Mouse (Mus musculus) embryonic facial prominence, embryonic 10.5 days (tissue): ENCODE measurements around the gene Flrt1. TPM values are rescaled to one million over a fixed set of nuclear protein-coding genes. Genes with fewer than 3 reads are reported as not detected.

ENCODE experiments used
- DNase-seq: peaks from one replicate; pipeline ENCODE4 v3.0.0-alpha.2; 2017; ENCODE audit warnings: low spot score
- H3K27ac ChIP-seq: fragments of 300-500 bp; sonication (generic); replicated peaks from 2 replicates; pipeline ENCODE4 v1.5.1; 2016; ENCODE audit warnings: mild to moderate bottlenecking
- H3K27me3 ChIP-seq: fragments of 300-500 bp; sonication (generic); replicated peaks from 2 replicates; pipeline ENCODE4 v1.6.1; 2016; ENCODE audit warnings: low read depth, mild to moderate bottlenecking; ENCODE audit not compliant: poor library complexity, severe bottlenecking
- H3K36me3 ChIP-seq: fragments of 300-500 bp; sonication (generic); replicated peaks from 2 replicates; pipeline ENCODE4 v1.6.1; 2016; ENCODE audit warnings: mild to moderate bottlenecking, moderate library complexity
- H3K4me1 ChIP-seq: fragments of 300-500 bp; sonication (generic); 2 replicates; pipeline ENCODE4 v1.6.1; 2016
- H3K4me3 ChIP-seq: fragments of 300-500 bp; sonication (generic); 2 replicates; pipeline ENCODE4 v1.5.1; 2016; ENCODE audit warnings: mild to moderate bottlenecking, moderate library complexity
- H3K9me3 ChIP-seq: fragments of 300-500 bp; sonication (generic); 2 replicates; pipeline ENCODE4 v1.6.1; 2016; ENCODE audit warnings: mild to moderate bottlenecking
- whole genome bisulfite sequencing: fragments of 180-500 bp; shearing (Covaris S2); methylation state at CpG from one replicate; pipeline ENCODE4 v1.1.7; 2016; 5-methylcytosine and 5-hydroxymethylcytosine counted together
- polyA plus RNA-seq: library from polyadenylated mRNA; unstranded; fragments of >200 nt; fragmentation: Nextera tagmentation; extraction: Ambion mirVana; gene quantifications from 2 replicates; pipeline ENCODE4 v1.2.1, GENCODE M21; 2016

Gene Flrt1
- polyA plus RNA-seq, 1 experiment from 2014 or later = 2.9 TPM

GRCm38 (mm10) chr19:7110875-7111274 is 5.3 kb upstream of the Flrt1 start:
- H3K4me1 ChIP-seq = peaks cover 71% of the 10 kb centered on the region
- 55% methylated on average over 6 of the region's 6 CpGs for WGBS
- H3K4me3 ChIP-seq = 0 out of 2 replicates have a peak overlapping the region, but pooled peaks have one; percentile 6
- H3K27me3 ChIP-seq = peaks cover 80% of the 10 kb centered on the region
- no peak for DNase-seq
- no peaks in the 10 kb centered on the region for H3K9me3 ChIP-seq
- H3K36me3 ChIP-seq = no peaks in the 10 kb centered on the region
- H3K27ac ChIP-seq = peak overlapping the region; percentile 45

- Histone ChIP-seq H3K9me3 (no peaks in the 10 kb centered on the region), H3K36me3 (no peaks in the 10 kb centered on the region), H3K27ac (peak overlapping the region; percentile 45; the same call in 1 of the 2 replicates), H3K4me1 (peaks cover 75% of the 10 kb centered on the region), H3K4me3 (no peak overlapping the region), H3K27me3 (peaks cover 83% of the 10 kb centered on the region)
- peak; percentile 55 for DNase-seq
- 6% methylated on average over 5 of the region's 5 CpGs for WGBS
These were observed 4.6 kb upstream of the Flrt1 start for GRCm38 (mm10) chr19:7110097-7110496.

- Histone ChIP-seq H3K4me1 (peaks cover 75% of the 10 kb centered on the region), H3K27ac (no peak overlapping the region)
These were observed 2.8 kb upstream of the Flrt1 start for GRCm38 (mm10) chr19:7108114-7108905.

GRCm38 (mm10) chr19:7107174-7107573 is 1.6 kb upstream of the Flrt1 start:
- Histone ChIP-seq H3K4me1 (peaks cover 73% of the 10 kb centered on the region), H3K9me3 (no peaks in the 10 kb centered on the region), H3K4me3 (no peak overlapping the region), H3K27ac (no peak overlapping the region), H3K27me3 (peaks cover 83% of the 10 kb centered on the region), H3K36me3 (no peaks in the 10 kb centered on the region)
- no peak for DNase-seq
- 87% methylated on average over 4 of the region's 4 CpGs for WGBS

More at GRCm38 (mm10) chr19:7108114-7108905, 2.8 kb upstream of the Flrt1 start:
- Histone ChIP-seq H3K4me3 (no peak overlapping the region), H3K9me3 (no peaks in the 10 kb centered on the region), H3K36me3 (no peaks in the 10 kb centered on the region), H3K27me3 (peaks cover 79% of the 10 kb centered on the region)
- WGBS = 56% methylated on average over 6 of the region's 6 CpGs
- DNase-seq = no peak

GRCm38 (mm10) chr19:7106566-7106965 is 1.0 kb upstream of the Flrt1 start:
- Histone ChIP-seq H3K4me1 (peaks cover 69% of the 10 kb centered on the region), H3K9me3 (no peaks in the 10 kb centered on the region), H3K4me3 (no peak overlapping the region), H3K27ac (no peak overlapping the region), H3K27me3 (peaks cover 84% of the 10 kb centered on the region), H3K36me3 (no peaks in the 10 kb centered on the region)
- 85% methylated on average over 2 of the region's 2 CpGs for WGBS
- no peak for DNase-seq

GRCm38 (mm10) chr19:7103993-7104401 is 1.5 kb downstream of the Flrt1 start:
- Histone ChIP-seq H3K4me1 (peaks cover 56% of the 10 kb centered on the region), H3K27me3 (peaks cover 70% of the 10 kb centered on the region), H3K9me3 (no peaks in the 10 kb centered on the region), H3K36me3 (no peaks in the 10 kb centered on the region), H3K27ac (peak overlapping the region; percentile 81), H3K4me3 (peak overlapping the region; percentile 42)
- WGBS = 14% methylated on average over 19 of the region's 19 CpGs
- peak; percentile 73 for DNase-seq

GRCm38 (mm10) chr19:7103349-7103992 is 2.1 kb downstream of the Flrt1 start:
- DNase-seq = no peak
- H3K27me3 ChIP-seq = peaks cover 70% of the 10 kb centered on the region
- H3K4me1 ChIP-seq = peaks cover 54% of the 10 kb centered on the region
- WGBS = 72% methylated on average over 4 of the region's 4 CpGs
- no peaks in the 10 kb centered on the region for H3K36me3 ChIP-seq
- peak overlapping the region; percentile 42 for H3K4me3 ChIP-seq
- no peaks in the 10 kb centered on the region for H3K9me3 ChIP-seq
- peak overlapping the region; percentile 81 for H3K27ac ChIP-seq

GRCm38 (mm10) chr19:7102039-7102438 is 3.5 kb downstream of the Flrt1 start:
- no peak for DNase-seq
- Histone ChIP-seq H3K27me3 (peaks cover 71% of the 10 kb centered on the region), H3K36me3 (no peaks in the 10 kb centered on the region), H3K4me3 (no peak overlapping the region), H3K27ac (no peak overlapping the region), H3K4me1 (peaks cover 51% of the 10 kb centered on the region), H3K9me3 (no peaks in the 10 kb centered on the region)
- WGBS = 90% methylated on average over 10 of the region's 10 CpGs

- WGBS = 82% methylated on average over 3 of the region's 3 CpGs
- H3K27me3 ChIP-seq = peaks cover 71% of the 10 kb centered on the region
- H3K9me3 ChIP-seq = no peaks in the 10 kb centered on the region
- H3K27ac ChIP-seq = no peak overlapping the region
- H3K4me1 ChIP-seq = peaks cover 43% of the 10 kb centered on the region
- H3K4me3 ChIP-seq = no peak overlapping the region
- H3K36me3 ChIP-seq = no peaks in the 10 kb centered on the region
- DNase-seq = no peak
These were observed 5.8 kb downstream of the Flrt1 start for GRCm38 (mm10) chr19:7099620-7100155.

GRCm38 (mm10) chr19:7092756-7093155 is 12.8 kb downstream of the Flrt1 start:
- DNase-seq = no peak
- H3K9me3 ChIP-seq = no peaks in the 10 kb centered on the region
- H3K27me3 ChIP-seq = peaks cover 89% of the 10 kb centered on the region
- H3K27ac ChIP-seq = no peak overlapping the region
- no peaks in the 10 kb centered on the region for H3K36me3 ChIP-seq
- no peak overlapping the region for H3K4me3 ChIP-seq
- WGBS = 90% methylated on average over 5 of the region's 5 CpGs
- H3K4me1 ChIP-seq = peaks cover 68% of the 10 kb centered on the region

- Histone ChIP-seq H3K4me1 (peaks cover 71% of the 10 kb centered on the region), H3K27me3 (peaks cover 89% of the 10 kb centered on the region), H3K9me3 (no peaks in the 10 kb centered on the region), H3K4me3 (no peak overlapping the region), H3K27ac (peak overlapping the region; percentile 59; the same call in 1 of the 2 replicates), H3K36me3 (no peaks in the 10 kb centered on the region)
- 57% methylated on average over 10 of the region's 10 CpGs for WGBS
- no peak for DNase-seq
These were observed 14.0 kb downstream of the Flrt1 start for GRCm38 (mm10) chr19:7091448-7092050.

GRCm38 (mm10) chr19:7090369-7091064 is 15.0 kb downstream of the Flrt1 start:
- Histone ChIP-seq H3K27ac (peak overlapping the region; percentile 59), H3K36me3 (no peaks in the 10 kb centered on the region), H3K27me3 (peaks cover 89% of the 10 kb centered on the region), H3K9me3 (no peaks in the 10 kb centered on the region), H3K4me1 (peaks cover 64% of the 10 kb centered on the region), H3K4me3 (no peak overlapping the region)
- 36% methylated on average over 10 of the region's 10 CpGs for WGBS
- DNase-seq = no peak
